Mouse (Mus musculus) heart, adult 18-20 months (tissue): ENCODE measurements around the gene Zfp697. TPM values are rescaled to one million over a fixed set of nuclear protein-coding genes. Genes with fewer than 3 reads are reported as not detected.
"Not testable (repeated sequence)": the region's sequence is repeated elsewhere in the genome, so short reads cannot be mapped to it uniquely, and the experiment has no call there.

Experiments used
- DNase-seq, 2 experiments: peaks; one replicate each; pipeline ENCODE4 v3.0.0; 2021 to 2022; ENCODE audit warnings: mixed read lengths in 1 of 2
- total RNA-seq, 2 experiments: library from RNA; stranded (reverse); gene quantifications; 2 replicates each; pipeline ENCODE4 v1.2.3; 2021

The Zfp697 gene
- total RNA-seq, 2 experiments from 2014 or later = 5.9 to 7.3 TPM

DNA sequence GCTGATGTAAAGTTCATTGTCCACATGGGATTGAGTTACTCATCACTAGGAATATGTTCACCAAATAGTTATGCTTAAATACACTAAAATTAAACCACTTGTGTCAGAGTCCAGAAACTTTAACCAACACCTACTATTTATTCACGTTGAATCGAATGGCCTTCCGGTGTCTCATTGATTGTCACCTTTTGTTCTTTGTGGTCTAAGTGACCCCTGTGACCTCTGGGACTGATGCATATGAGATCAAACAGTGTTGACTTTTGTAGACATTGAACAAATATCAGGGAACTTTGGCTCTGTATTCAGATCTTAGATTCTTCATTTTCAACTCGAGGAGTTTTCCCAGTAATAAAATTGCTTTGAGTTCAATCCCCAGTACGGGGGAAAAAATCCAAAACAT lies 125.0 kb downstream of the Zfp697 start:
- not testable (repeated sequence) for DNase-seq

DNA sequence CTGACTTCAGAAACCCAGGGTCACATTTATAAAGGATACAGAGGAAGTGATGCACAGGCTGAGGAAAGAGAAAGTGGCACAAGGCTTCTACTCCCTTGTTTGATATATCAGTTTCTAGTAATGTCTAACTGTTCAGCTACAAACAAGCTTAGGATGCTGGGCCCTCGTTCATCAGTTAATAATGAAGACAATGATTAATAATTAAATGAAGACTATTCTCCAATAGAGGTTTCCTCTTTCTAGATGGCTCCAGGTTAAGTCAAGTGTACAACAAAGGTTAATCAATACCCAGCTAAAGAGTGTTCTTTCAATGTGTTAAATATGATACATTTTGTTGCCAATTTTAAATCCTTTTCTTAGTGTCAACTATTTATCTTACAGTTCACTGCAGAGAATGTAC lies 128.2 kb downstream of the Zfp697 start, which contains the start of gene Hsd3b4:
Gene Hsd3b4 (minus strand): TSS at position 101 of the 400 bp plus-strand sequence.
- not testable (repeated sequence) for DNase-seq

DNA sequence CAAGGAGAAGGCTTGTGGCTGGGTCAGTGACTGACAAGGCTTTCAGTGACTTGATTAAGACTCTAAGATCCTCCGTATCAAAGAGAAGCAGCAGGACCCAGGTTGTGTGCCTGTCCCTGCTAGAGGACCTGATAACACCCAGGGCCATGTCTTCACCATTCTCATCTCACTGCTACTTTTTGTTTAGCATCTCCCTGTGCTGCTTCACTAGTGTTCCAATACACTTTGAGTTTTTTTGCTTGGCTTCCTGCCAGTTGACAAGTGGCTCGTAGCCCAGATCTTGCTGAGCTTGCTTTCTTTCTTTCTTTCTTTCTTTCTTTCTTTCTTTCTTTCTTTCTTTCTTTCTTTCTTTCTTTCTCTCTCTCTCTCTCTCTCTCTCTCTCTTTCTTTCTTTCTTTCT lies 140.5 kb downstream of the Zfp697 start:
- not testable (repeated sequence) for DNase-seq

DNA sequence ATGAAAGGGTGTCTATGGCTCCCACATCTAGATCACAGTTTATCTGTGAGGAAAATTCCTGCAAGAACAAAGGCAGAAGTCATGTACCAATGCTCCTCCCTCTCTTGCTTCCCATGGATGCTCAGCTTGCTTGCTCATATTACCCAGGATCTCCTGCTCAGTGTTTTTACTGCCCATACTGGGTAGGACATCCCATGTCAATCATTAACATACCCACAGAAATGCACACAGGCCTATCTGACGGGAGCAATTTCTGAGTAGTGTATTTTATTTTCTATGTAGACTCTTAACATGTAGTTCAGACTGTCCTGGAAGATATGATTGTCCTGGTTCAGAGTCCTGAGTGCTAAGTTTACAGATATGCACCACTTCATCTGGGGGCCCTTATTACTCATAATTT lies 142.3 kb downstream of the Zfp697 start:
- DNase-seq = not testable (repeated sequence)

DNA sequence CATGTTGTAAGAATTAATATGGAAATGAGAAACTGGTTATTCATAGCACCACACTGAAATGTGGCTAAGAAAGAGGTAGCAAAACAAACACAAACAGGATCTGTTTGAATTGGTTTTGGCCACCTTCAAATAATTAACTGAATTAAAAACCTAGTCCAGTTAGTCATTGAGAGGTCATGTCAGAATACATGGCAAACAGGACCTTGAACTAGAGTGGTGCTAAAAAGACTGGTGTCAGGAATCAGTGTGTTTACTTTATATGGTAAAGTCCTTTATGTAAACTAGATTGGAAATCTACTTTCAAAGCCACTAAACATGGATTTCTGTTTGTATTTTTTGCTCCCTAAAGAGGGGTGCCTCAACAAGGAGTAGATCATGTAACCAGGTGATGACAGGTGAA lies 142.7 kb downstream of the Zfp697 start:
- not testable (repeated sequence) for DNase-seq

DNA sequence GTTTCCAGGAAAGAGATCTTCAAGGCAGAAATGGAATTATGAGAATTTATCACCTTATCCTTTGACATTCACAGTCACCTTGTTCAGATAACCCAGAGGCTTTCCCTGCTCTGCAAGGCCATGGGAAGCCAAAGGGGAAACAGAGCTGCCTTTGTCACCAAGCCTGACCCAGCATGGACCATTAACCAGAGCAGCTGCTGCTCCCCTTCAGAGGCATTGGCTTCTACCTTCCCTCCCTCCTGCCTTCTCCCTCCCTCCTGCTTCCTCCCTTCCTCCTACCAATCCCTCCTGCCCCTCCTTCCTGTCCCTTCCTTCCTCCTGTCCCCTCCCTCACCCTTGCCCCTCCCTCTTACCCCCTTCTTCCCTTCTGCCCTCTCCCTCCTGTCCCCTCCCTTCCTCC lies 165.4 kb downstream of the Zfp697 start:
- DNase-seq = not testable (repeated sequence)

DNA sequence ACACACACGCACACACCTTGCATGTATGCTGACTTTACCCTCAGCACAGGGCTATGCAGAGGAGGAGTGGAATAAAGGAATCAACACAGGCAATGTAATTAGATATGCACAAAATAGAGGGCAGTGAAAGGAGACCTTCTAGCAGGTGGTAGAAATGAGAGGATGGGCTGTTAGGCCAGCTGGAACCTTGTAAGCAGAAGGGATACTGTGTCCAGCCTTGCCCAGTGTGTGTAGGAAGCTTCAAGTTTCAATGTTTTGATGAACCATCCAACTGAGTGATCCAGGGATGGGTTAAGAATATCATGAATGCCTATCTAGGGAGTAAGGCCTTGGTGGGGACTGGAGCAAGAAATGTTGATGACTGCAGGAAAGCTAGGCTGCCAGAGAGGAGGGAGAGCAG lies 166.2 kb downstream of the Zfp697 start:
- DNase-seq = not testable (repeated sequence)

DNA sequence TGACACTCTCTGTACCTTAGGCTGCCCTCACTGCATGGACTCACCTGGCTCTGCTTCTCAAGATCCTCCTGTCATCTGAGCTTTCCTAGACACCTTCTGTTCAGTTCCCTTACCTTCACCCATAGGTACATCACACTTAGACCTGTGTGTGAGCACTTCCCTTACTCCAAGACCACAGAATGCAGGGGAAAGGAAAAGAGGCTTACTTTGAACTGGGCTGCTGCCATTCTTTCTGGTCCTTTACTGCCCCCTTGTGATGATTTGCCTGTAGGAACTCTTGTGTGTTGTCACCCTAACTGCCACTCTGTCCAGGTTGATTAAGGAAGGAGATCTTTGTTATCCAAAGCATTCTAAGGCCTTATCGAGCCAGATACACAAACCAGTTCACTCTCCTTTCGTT lies 168.0 kb downstream of the Zfp697 start:
- DNase-seq = not testable (repeated sequence)

DNA sequence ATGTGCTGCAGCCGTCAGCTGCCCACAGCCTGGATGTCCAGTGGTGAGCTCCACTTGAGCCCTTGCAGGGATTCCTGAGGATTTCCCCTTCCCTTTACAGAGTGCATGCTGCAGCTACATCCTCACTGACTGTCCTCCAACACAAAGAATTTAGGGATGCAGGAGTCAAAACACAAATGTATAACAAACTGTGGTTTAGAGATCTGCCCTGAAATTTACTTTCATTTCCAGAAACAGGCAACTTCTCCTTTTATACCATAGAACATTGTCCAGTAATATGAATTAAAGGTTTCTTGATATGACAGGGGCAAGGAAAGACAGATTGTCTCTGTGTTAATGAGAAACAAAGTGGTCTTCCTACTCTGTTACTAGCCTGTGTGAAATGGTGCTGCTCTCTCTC lies 168.6 kb downstream of the Zfp697 start:
- DNase-seq = not testable (repeated sequence)

DNA sequence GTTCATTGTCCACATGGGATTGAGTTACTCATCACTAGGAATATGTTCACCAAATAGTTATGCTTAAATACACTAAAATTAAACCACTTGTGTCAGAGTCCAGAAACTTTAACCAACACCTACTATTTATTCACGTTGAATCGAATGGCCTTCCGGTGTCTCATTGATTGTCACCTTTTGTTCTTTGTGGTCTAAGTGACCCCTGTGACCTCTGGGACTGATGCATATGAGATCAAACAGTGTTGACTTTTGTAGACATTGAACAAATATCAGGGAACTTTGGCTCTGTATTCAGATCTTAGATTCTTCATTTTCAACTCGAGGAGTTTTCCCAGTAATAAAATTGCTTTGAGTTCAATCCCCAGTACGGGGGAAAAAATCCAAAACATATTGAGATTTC lies 178.4 kb downstream of the Zfp697 start:
- not testable (repeated sequence) for DNase-seq

DNA sequence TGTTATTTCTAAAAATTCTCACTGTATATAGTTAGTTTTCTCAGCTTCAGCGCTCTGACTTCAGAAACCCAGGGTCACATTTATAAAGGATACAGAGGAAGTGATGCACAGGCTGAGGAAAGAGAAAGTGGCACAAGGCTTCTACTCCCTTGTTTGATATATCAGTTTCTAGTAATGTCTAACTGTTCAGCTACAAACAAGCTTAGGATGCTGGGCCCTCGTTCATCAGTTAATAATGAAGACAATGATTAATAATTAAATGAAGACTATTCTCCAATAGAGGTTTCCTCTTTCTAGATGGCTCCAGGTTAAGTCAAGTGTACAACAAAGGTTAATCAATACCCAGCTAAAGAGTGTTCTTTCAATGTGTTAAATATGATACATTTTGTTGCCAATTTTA lies 181.6 kb downstream of the Zfp697 start:
- not testable (repeated sequence) for DNase-seq

DNA sequence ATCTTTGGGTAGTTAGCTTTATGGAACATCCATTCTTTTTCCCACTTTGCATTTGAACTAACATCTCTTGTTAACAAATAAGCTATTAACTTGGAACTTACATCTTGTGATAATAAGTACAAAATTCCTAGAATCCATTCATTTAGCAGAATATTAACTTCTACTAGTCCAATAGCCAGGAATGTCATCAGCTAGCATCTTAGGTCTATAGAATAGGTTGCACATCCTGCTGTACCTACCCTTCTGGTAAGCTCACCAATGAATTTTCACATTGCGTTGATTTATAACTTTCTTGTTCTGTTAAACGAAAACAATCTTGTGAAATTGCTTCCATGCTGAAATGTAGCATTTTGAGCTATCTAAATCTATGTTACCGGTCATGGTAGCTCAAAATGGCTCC lies 182.6 kb downstream of the Zfp697 start:
- DNase-seq = not testable (repeated sequence)

DNA sequence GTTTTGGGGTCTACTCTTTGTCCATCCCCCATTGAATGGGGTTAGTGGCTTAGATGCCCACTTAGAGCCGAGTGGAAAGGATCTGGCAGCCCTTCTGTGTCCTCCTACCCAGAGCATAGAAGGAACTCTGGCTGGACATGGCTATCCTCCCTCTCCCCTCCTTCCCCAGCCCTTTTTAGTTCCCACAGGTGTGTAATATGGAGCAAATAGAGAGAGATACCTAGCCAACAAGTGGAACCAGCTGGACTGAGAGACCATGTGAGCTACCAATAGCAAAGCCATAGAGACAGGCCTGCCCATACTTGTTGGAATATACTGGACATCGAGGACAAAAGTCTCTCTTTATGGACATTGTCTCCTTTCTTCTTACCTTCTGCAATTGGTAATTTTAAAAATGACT lies 185.5 kb downstream of the Zfp697 start:
- DNase-seq = not testable (repeated sequence)

DNA sequence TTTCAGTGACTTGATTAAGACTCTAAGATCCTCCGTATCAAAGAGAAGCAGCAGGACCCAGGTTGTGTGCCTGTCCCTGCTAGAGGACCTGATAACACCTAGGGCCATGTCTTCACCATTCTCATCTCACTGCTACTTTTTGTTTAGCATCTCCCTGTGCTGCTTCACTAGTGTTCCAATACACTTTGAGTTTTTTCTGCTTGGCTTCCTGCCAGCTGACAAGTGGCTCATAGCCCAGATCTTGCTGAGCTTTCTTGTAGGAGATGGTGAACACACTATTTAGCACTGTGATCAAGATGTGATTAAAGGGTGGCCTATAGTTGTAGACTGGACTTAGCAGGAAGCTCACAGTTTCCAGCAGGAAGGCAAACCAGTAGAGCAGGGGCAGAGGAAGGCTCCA lies 198.8 kb downstream of the Zfp697 start:
- DNase-seq = peak in 1 of 2 experiments; percentile 18

DNA sequence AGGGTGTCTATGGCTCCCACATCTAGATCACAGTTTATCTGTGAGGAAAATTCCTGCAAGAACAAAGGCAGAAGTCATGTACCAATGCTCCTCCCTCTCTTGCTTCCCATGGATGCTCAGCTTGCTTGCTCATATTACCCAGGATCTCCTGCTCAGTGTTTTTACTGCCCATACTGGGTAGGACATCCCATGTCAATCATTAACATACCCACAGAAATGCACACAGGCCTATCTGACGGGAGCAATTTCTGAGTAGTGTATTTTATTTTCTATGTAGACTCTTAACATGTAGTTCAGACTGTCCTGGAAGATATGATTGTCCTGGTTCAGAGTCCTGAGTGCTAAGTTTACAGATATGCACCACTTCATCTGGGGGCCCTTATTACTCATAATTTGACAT lies 199.9 kb downstream of the Zfp697 start:
- DNase-seq = not testable (repeated sequence)

DNA sequence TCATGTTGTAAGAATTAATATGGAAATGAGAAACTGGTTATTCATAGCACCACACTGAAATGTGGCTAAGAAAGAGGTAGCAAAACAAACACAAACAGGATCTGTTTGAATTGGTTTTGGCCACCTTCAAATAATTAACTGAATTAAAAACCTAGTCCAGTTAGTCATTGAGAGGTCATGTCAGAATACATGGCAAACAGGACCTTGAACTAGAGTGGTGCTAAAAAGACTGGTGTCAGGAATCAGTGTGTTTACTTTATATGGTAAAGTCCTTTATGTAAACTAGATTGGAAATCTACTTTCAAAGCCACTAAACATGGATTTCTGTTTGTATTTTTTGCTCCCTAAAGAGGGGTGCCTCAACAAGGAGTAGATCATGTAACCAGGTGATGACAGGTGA lies 200.4 kb downstream of the Zfp697 start:
- not testable (repeated sequence) for DNase-seq

DNA sequence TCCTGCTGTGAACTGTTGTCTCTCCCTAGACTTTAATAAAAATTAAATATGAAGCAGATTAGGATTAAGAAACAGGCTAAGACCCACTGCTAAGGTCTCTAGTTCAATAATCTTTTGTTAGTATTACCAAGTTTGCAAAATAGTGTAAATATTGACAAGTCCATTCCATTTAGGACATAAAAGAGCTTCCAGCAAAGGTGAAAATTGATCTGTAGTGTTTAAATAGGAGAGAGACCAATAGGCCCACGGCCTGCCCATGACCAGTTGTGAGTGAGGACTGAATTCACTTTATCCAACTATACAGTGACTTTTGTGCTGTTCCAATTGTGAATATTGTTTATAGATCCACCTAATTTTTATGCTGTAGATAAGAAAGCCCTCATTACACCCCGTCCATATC lies 205.5 kb downstream of the Zfp697 start:
- DNase-seq = no peak

DNA sequence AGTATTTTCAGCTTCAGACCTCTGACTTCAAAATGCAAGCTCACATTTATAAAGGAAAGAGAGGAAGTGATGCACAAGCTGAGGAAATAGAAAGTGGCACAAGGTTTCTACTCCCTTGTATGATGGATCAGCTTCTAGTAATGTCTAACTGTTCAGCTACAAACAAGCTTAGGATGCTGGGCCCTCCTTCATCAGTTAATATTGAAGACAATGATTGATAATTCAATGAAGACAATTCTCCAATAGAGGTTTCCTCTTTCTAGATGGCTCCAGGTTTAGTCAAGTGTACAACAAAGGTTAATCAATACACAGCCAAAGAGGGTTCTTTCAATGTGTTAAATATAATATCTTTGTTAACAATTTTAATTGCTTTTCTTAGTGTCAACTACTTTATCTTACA lies 206.4 kb downstream of the Zfp697 start, which contains the start of gene Gm10681:
Gene Gm10681 (minus strand): TSS at position 101 of the 400 bp plus-strand sequence.
- DNase-seq = no peak

DNA sequence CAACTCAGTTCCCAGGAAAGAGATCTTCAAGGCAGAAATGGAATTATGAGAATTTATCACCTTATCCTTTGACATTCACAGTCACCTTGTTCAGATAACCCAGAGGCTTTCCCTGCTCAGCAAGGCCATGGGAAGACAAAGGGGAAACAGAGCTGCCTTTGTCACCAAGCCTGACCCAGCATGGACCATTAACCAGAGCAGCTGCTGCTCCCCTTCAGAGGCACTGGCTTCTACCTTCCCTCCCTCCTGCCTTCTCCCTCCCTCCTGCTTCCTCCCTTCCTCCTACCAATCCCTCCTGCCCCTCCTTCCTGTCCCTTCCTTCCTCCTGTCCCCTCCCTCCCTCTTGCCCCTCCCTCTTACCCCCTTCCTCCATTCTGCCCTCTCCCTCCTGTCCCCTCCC lies 231.3 kb downstream of the Zfp697 start:
- not testable (repeated sequence) for DNase-seq

DNA sequence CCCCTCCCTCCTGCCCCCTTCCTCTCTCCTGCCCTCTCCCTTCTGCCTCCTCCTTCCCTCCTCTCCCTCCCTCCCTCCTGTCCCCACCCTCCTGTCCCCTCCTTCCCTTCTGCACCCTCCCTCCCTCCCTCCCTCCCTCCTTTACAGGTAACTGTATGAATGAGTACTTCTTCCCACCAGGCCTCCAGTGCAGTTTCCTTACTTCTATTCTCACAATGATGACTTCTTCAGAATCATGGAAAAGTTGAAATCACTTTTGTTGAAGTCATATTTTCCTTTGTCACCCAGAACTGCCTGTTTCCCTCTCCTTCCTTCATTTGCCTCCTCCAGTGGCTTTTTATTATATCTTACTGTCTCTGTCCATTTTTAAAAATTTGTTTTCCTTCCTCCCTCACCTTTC lies 231.7 kb downstream of the Zfp697 start:
- DNase-seq = no peak

DNA sequence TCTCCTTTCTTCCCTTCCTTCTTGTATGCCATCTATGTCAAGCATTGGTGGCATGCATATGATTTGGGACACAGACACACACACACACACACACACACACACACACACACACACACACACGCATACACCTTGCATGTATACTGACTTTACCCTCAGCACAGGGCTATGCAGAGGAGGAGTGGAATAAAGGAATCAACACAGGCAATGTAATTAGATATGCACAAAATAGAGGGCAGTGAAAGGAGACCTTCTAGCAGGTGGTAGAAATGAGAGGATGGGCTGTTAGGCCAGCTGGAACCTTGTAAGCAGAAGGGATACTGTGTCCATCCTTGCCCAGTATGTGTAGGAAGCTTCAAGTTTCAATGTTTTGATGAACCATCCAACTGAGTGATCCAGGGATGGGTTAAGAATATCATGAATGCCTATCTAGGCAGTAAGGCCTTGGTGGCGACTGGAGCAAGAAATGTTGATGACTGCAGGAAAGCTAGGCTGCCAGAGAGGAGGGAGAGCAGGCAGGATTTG lies 232.2 kb downstream of the Zfp697 start:
- not testable (repeated sequence) for DNase-seq

DNA sequence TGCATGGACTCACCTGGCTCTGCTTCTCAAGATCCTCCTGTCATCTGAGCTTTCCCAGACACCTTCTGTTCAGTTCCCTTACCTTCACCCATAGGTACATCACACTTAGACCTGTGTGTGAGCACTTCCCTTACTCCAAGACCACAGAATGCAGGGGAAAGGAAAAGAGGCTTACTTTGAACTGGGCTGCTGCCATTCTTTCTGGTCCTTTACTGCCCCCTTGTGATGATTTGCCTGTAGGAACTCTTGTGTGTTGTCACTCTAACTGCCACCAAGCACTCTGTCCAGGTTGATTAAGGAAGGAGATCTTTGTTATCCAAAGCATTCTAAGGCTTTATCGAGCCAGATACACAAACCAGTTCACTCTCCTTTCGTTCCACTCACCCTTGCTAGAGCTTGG lies 234.0 kb downstream of the Zfp697 start:
- not testable (repeated sequence) for DNase-seq

DNA sequence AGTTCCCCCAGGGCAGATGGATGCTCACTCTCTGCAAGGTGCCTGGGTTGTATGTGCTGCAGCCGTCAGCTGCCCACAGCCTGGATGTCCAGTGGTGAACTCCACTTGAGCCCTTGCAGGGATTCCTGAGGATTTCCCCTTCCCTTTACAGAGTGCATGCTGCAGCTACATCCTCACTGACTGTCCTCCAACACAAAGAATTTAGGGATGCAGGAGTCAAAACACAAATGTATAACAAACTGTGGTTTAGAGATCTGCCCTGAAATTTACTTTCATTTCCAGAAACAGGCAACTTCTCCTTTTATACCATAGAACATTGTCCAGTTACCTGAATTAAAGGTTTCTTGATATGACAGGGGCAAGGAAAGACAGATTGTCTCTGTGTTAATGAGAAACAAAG lies 234.5 kb downstream of the Zfp697 start:
- DNase-seq = not testable (repeated sequence)

DNA sequence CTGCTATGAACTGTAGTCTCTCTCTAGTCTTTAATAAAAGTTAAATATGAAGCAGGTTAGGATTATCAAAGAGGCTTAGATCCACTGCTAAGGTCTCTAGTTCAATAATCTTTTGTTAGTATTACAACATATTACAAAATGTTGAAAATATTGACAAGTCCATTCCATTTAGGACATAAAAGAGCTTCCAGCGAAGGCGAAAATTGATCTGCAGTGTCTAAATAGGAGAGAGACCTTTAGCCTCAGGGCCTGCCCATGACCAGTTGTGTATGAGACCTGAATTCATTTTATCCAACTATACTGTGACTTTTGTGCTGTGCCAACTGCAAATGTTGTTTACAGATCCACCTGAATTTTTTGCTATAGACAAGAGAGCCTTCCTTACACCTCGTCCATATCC lies 247.4 kb downstream of the Zfp697 start:
- DNase-seq = no peak

DNA sequence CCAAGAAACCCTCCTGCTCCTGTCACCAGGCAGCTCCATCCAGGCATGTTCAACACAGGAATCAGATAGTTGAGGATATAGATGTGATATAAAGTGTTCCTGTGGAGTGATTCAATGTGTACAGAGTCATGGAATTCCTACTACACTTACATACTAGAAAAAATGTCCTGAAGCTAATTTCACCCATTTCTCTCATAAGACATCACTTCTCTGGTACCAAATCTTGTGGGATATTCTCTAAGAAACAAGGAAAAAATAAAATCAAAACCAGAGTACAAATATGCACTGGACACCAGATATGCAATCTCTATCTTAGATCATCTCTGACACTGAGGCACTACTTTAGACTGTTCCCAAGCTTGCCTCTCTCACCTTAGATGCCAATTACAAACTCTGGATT lies 247.9 kb downstream of the Zfp697 start, which contains the start of gene Hsd3b5:
Gene Hsd3b5 (minus strand): TSS at position 101 of the 400 bp plus-strand sequence.
- no peak for DNase-seq
